Mouse (Mus musculus): ENCODE measurements around the gene Gm3512. TPM values are rescaled to one million over a fixed set of nuclear protein-coding genes. Genes with fewer than 3 reads are reported as not detected.

The Gm3512 gene
- 1 to 10 TPM in 1 of 2 experiments, under 1 TPM in 1; 0.29 to 1.1 TPM for total RNA-seq (2023)

DNA sequence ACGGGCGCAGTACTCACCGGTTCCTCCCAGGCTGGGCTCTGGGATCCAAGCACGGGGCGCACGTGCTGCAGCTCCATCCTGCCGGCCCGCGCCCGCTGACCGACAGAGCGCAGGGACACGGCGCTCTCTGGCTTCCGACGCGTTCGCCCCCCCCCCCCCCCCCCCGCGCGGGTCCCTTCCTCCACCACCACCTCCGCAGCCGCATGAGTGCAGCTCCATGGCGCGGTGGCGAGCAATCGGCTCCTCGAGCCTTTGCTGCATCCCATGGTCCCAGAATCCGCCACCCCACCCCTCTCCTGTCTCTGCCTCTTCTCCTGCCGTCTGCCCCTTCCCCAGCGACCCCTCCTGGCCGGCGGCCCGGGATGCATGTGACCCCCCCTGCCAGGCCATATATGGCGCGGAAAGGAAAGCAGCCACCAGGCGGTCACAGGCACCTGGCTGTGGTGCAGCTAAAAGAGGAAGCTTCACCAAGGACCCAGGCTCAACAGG is at the start of gene Gm3512:
Gene Gm3512, minus strand, starts transcription at position 51 of the 489 bp plus-strand sequence.

GRCm38 (mm10) chr14:7194440-7194839 is 20.1 kb upstream of the Gm3512 start, which contains the start of gene Gm16434:
Gm16434 (minus strand) TSS chr14:7194540.

GRCm38 (mm10) chr14:7125312-7125711 is 49.0 kb downstream of the Gm3512 start, which contains the start of gene Gm6676:
Gm6676 (minus strand) TSS chr14:7125412.

Other genes with a start within 250 kb of the Gm3512 start
- not detected for gene Gm6356, start 200.7 kb downstream of the Gm3512 start, total RNA-seq (2023)
- gene Gm10406, start 147.1 kb downstream of the Gm3512 start, total RNA-seq (2023), result under 1 TPM in 1 of 2 experiments, not detected in 1; 0.44 TPM
- not detected for gene Gm3685, start 129.6 kb downstream of the Gm3512 start, total RNA-seq (2023)
- not detected for gene Gm3696, start 73.9 kb downstream of the Gm3512 start, total RNA-seq (2023)
- gene Gm6676, start 49.1 kb downstream of the Gm3512 start, total RNA-seq (2023), result not detected
- gene Gm16434, start 20.0 kb upstream of the Gm3512 start, total RNA-seq (2023), result not detected
- gene Gm3727, start 90.2 kb upstream of the Gm3512 start, total RNA-seq (2023), result not detected
- gene Gm3739, start 140.5 kb upstream of the Gm3512 start, total RNA-seq (2023), result 1 to 10 TPM; 1.0 to 1.6 TPM
- not detected for gene Gm5797, start 157.9 kb upstream of the Gm3512 start, total RNA-seq (2023)
- not detected for gene Gm8374, start 190.6 kb upstream of the Gm3512 start, total RNA-seq (2023)